In genomic region chr7:112117501-112117900, GRCm38 (mm10) we compare ENCODE assay signal across 21 mouse cellular contexts. TPM values are rescaled to one million over a fixed set of nuclear protein-coding genes. Genes with fewer than 3 reads are reported as not detected.
DNase-seq lines count a peak whose midpoint lies in the region; ATAC-seq and TF ChIP-seq lines count a peak whose summit lies in the region.
"Had no signal": no experiment of that assay in that cellular context is flagged by ENCODE, and none has a peak within 500 bp of the region (broad histone marks: within the 10 kb centered on the region; RNA-seq: fewer than 3 reads in every experiment).

No protein-coding gene starts in this region.

- H3K4me2 ChIP-seq in kidney, embryonic 16.5 days (replicated peaks; ENCODE audit: low read depth, low read length), result no peak overlapping the region
- H3K4me2 ChIP-seq: embryonic facial prominence, embryonic 13.5 days; forebrain, embryonic 15.5 days had no signal

- ATAC-seq in kidney, embryonic 16.5 days (ENCODE audit: low FRiP score, low TSS enrichment), result 0 out of 2 replicates have a peak, but pooled peaks have one; percentile 28
- ATAC-seq: activated CD4-positive, CD25-positive, alpha-beta regulatory T cell, adult 4 months; forebrain, embryonic 15.5 days; hindbrain, embryonic 16.5 days had no signal

- H3K27ac ChIP-seq in kidney, embryonic 16.5 days (ENCODE audit: low read length), result no peak overlapping the region
- H3K27ac ChIP-seq in ES-E14 (ENCODE audit: insufficient read depth, low read depth, low read length, poor library complexity, severe bottlenecking), result no peak overlapping the region
- H3K27ac ChIP-seq: embryonic facial prominence, embryonic 13.5 days; forebrain, embryonic 15.5 days; gastrocnemius, adult 2 months; heart, embryonic 10.5 days had no signal

- H3K4me1 ChIP-seq in kidney, embryonic 16.5 days (ENCODE audit: insufficient read depth, low read length), result no peaks in the 10 kb centered on the region
- H3K4me1 ChIP-seq in E14TG2a.4 (replicated peaks; ENCODE audit: low read depth, low read length) (peaks cover 14% of the 10 kb centered on the region), ES-E14 (ENCODE audit: control insufficient read depth in 2 of 2, insufficient read depth in 2 of 2, low read length in 2 of 2, poor library complexity in 1 of 2) (peaks cover 0 to 2% of the 10 kb centered on the region in 2 experiments; a peak in 1 of 4 replicates)

- no peaks in the 10 kb centered on the region for H3K27me3 ChIP-seq in kidney, embryonic 16.5 days (ENCODE audit: insufficient read depth, low read length)
- peaks cover 2% of the 10 kb centered on the region; the same call in 1 of the 2 replicates for H3K27me3 ChIP-seq in E14TG2a.4 (ENCODE audit: insufficient read depth, low read length)
- H3K27me3 ChIP-seq: embryonic facial prominence, embryonic 13.5 days; forebrain, embryonic 15.5 days had no signal

- peaks cover 4% of the 10 kb centered on the region for H3K36me3 ChIP-seq in kidney, embryonic 16.5 days (ENCODE audit: insufficient read depth, low read length)
- H3K36me3 ChIP-seq in E14TG2a.4 (ENCODE audit: insufficient read depth, low read length) (no peaks in the 10 kb centered on the region), ES-E14 (ENCODE audit: control insufficient read depth, insufficient read depth, low read length, poor library complexity, severe bottlenecking) (no peaks in the 10 kb centered on the region)

- H3K4me3 ChIP-seq in kidney, embryonic 16.5 days (ENCODE audit: low read length), result no peak overlapping the region
- H3K4me3 ChIP-seq in E14TG2a.4 (replicated peaks; ENCODE audit: low read length) (0 out of 2 replicates have a peak overlapping the region, but pooled peaks have one; percentile 2), ES-E14 (ENCODE audit: insufficient read depth in 1 of 2, low read depth in 1 of 2, low read length in 2 of 2, poor library complexity in 1 of 2, severe bottlenecking in 1 of 2) (no peak overlapping the region)
- H3K4me3 ChIP-seq: embryonic facial prominence, embryonic 13.5 days; forebrain, embryonic 15.5 days; gastrocnemius, adult 2 months; heart, embryonic 10.5 days had no signal

- H3K9me3 ChIP-seq in kidney, embryonic 16.5 days (ENCODE audit: low read length), result no peaks in the 10 kb centered on the region
- H3K9me3 ChIP-seq in E14TG2a.4 (ENCODE audit: low read length) (no peaks in the 10 kb centered on the region), ES-E14 (ENCODE audit: control insufficient read depth, insufficient read depth, low read depth, low read length) (no peaks in the 10 kb centered on the region)
- H3K9me3 ChIP-seq: embryonic facial prominence, embryonic 13.5 days; forebrain, embryonic 15.5 days; heart, embryonic 10.5 days had no signal

- in situ Hi-C loops in ES-E14 (cut with MboI; ENCODE audit: low sequenced_read_pairs in 2 of 2, unreplicated experiment in 2 of 2), result no loop called here

- TF ChIP-seq CTCF in E14TG2a.4 (conservative IDR thresholded peaks at IDR 0.05; ENCODE audit: low read length), result no peak

- H3K9ac ChIP-seq in kidney, embryonic 16.5 days (replicated peaks; ENCODE audit: low read length), result no peak overlapping the region
- peak overlapping the region; percentile 21; the same call in 1 of the 2 replicates for H3K9ac ChIP-seq in ES-E14 (ENCODE audit: insufficient read depth, low read depth, low read length, poor library complexity, severe bottlenecking)
- H3K9ac ChIP-seq: embryonic facial prominence, embryonic 13.5 days; forebrain, embryonic 15.5 days had no signal

- peak; percentile 2 for DNase-seq in gastrocnemius, postnatal 25 days
- DNase-seq in gastrocnemius, adult 18-20 months (ENCODE audit: low spot score), result no peak
- DNase-seq in kidney, postnatal 25 days, result no peak
- no peak for DNase-seq in ES-E14 (ENCODE audit: low read depth, low spot score)
- DNase-seq in lung, postnatal 14 days, result no peak
- DNase-seq: cerebellum, adult 11-12 months; cerebellum, adult 9-10 months; gastrocnemius, adult 2 months; gastrocnemius, postnatal 36 days; heart, adult 18-20 months; heart, postnatal 10 days; kidney, adult 11 months had no signal

- 80% methylated on average over 7 of the region's 7 CpGs for WGBS in kidney, embryonic 16.5 days

TF ChIP-seq in ES-E14, 5 proteins besides CTCF, POLR2A, EP300 and RAD21:
- TF ChIP-seq ZC3H11A (IDR thresholded peaks at IDR 0.05; ENCODE audit: borderline replicate concordance, low read depth, low read length) (no peak), HCFC1 (IDR thresholded peaks at IDR 0.05; ENCODE audit: borderline replicate concordance, insufficient read depth, low read length) (no peak), MAFK (IDR thresholded peaks at IDR 0.05; ENCODE audit: insufficient read depth, low read depth, low read length) (no peak), CHD2 (IDR thresholded peaks at IDR 0.05; ENCODE audit: low read depth, low read length) (no peak), ZNF384 (IDR thresholded peaks at IDR 0.05; ENCODE audit: low read depth, low read length) (no peak)

RNA-seq across cellular contexts. Expression of gene Dkk3, which starts 41.4 kb away (rescaled TPM):
- total RNA-seq in gastrocnemius, postnatal 25 days (2021), result 1 to 10 TPM; 1.9 to 2.0 TPM
- total RNA-seq in gastrocnemius, adult 18-20 months (2021), result 10 to 100 TPM in 1 of 2 experiments, 1 to 10 TPM in 1; 6.9 to 27.8 TPM
- polyA plus RNA-seq in kidney, embryonic 16.5 days (2015; fragmentation: Nextera tagmentation; extraction: Ambion mirVana), result 26.4 and 27.5 TPM in 2 replicates
- 7.9 and 8.6 TPM in 2 replicates for total RNA-seq in ES-E14 (2012; rRNA removed)
- total RNA-seq: hematopoietic stem cell, adult 5-6 weeks; MEL had no signal
